Mouse (Mus musculus): ENCODE results near the gene Galnt12. TPM values are rescaled to one million over a fixed set of nuclear protein-coding genes. Genes with fewer than 3 reads are reported as not detected.
"Not testable (repeated sequence)": the region's sequence is repeated elsewhere in the genome, so short reads cannot be mapped to it uniquely, and the experiment has no call there.

The Galnt12 gene
- polyA plus RNA-seq (2017; shearing (Covaris generic)): 1 to 10 TPM; 5.3 to 8.7 TPM

DNA sequence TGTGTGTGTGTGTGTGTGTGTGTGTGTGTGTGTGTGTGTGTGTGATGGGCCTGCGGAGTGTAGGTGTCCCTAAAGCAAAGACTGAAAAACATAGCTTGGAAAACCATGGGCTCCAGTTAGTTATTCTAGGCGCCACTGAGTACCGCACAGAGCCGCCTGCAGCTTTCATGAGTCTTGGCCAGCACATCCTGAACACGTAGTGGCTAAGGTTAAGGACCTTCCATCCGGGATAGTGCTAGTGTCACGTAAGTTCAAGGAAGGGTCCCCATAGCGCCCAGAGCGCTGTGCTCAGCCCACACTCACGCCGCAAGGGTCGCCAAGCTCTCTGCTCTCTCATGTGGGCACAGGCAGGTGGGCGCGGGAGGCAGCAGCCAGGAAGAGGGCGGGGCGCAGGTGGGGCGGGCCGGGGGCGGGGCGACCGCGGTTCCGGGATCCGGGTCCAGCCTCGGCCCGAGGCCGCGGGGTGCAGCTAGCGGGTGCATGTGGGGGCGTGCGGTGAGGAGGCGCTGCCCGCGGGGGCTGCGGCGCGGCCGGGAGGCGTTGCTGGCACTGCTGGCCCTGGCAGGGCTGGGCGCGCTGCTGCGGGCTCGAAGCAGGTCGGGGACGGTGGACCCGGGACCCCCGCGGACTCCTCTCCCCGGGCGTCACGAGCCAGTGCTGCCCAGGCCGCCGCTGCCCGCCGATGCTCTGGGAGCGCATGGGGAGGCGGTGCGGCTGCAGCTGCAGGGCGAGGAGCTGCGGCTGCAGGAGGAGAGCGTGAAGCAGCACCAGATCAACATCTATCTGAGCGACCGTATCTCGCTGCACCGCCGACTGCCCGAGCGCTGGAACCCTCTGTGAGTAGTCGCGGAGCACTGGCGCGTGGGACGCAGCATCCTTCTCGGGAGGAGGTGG lies at the start of gene Galnt12:
Gene Galnt12, plus strand, starts transcription at position 417 of the 894 bp plus-strand sequence.
- ATAC-seq: peak; percentile 74

DNA sequence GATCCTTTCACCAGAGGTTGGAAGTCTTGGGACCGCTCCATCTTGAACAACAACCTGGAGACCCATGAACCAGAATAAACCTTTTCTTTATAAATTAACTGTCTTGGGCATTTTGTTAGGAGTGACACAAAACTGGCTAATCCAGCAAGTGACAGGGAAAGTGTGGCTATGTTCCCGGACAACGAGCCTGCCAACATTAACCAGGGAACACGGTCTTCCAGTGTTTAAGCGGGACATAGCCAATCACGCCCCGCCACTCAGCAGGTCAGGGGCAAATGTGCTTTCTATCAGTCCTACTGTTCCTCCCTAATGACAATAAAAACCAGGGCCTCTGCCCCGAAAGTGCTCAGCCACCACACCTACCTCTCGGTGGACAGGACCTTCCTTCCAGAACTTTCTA lies 47.8 kb upstream of the Galnt12 start:
- no peak for ATAC-seq

DNA sequence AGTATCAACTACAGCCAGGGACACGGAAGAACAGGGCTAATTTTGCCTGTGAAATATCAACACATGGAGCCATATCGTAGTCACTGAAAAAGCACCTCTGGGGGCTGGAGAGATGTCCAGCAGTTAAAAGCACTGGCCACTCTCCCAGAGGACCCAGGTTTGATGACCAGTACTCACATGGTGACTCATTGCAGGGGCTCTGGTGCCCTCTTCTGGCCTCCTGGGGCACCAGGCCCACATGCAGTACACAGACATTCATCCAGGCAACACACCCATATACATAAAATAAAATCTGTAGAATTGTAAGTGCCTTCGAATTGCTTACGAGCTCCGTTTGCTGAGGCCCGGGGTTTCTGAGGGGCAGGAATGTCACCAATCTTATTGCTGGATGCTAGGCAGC lies 44.7 kb upstream of the Galnt12 start:
- no peak for ATAC-seq

DNA sequence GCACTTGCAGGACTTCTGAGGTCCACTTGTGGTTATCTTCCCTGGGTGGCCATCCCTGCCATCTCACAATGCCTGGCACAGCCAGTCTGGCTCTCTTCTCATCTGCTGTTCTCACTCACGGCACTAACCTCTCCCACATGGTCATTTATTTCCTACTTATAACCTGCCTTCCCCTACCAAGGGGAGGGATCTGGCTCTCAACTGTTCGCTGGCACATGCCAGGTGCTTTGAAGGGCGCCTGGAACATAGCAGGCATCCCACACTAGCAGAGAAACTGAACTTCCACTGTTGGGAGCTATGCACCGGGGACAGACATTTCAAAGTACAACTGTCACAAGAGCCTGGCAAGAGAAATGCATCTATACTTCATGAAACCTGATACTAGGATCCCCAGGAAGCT lies 43.9 kb upstream of the Galnt12 start:
- no peak for ATAC-seq

DNA sequence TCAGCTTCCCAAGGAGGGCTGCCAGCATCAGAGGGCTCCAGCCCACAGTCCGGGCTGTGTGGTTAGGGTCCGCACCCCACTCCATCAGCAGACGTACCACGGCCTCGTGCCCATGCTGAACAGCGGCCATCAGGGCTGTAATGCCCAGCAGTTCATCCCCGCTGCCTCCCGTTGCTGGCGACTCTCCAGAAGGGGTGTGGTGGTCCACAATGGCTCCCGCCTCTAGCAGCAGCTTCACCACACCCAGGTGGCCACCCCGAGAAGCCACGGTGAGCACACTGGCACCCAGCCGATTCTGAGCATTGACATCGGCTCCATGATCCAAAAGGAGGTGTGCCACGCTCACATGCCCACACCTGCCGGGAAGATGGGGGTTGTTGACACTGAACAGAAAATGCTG lies 42.5 kb upstream of the Galnt12 start:
- ATAC-seq: no peak

DNA sequence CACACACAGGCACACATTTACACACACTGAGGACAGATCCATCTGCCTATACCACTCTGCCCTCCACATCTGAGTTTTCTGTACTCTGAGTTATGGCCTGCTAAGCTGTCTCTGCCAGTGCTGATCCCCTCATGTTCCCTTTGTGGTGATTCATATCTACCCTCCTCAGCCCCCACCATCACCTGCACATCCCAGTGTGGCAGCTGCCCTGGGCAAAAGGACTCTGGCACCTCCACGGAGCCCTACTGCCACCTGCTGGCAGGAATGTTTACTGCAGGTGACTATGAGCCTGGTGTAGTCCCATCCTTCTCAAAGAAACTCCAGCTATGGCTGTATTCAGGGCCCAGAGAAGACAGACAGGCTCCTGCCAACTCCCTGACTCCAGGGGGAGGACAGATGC lies 41.5 kb upstream of the Galnt12 start:
- ATAC-seq: peak; percentile 32

DNA sequence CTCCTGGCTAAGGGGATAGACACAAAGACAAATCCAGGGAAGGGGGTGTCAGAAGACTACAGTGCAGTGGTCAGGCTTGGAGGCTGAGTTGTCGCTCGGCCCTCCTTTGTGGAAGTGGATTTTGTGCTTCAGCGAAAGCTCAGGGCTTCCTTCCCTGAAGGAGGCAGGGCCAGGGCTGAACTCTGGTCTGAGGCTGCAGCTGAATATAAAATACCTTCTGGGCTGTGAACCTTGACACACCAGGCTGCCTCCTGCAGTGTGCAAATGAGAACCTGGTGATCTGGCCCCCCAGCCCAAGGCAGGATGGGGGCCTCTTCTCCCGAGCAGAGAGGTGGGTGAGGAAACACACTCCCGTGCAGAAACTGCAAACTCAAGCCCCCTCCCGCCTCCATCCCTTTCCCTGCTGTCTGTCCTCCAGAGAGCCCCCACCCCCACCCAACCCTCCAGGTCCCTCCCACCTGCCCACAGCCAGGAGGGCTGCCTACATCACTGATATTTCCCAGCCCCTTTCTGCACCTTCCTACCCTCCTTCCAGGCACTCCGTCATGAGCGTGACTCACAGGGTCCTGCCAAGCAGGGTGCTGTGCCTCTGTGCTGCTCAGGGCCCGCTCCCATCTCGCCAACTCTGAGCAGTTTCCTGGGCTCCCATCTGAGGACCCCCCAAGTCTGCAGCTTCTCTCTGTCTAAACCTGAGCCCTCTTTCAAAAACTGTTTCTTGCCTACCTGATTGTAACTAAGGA lies 40.9 kb upstream of the Galnt12 start:
- no peak for ATAC-seq

DNA sequence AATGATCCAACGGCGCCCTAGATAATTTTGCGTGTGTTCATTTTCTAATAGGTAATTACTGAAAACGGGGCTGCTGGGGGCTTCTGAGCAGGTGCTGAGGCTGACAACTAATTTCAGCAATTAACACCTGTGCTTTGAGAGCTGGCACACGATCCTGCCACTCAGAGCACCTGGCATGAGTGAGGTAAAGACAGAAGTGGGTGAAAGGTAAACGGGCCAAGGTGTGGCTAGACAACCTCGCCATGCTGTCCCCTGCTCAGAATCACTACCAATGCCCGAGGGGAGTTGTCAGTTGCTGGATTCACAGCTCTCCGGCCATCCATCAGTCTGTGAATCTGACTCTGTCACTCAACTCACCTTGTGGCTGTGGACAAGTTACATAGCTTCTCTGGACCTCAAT lies 39.8 kb upstream of the Galnt12 start:
- ATAC-seq: no peak

DNA sequence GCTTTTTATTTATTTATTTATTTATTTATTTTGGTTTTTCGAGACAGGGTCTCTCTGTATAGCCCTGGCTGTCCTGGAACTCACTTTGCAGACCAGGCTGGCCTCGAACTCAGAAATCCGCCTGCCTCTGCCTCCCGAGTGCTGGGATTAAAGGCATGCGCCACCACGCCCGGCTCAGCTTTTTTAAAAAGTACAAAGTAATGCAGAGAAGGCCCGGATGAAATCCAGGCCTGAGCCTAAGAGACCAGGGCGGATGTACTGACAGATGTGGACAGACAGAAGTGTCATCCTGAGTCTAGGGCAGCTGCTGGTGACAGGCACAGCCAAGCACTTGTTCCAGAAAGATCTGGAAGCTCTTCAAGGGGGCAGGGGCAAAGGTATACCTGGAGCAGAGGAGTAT lies 36.5 kb upstream of the Galnt12 start:
- ATAC-seq: not testable (repeated sequence)

DNA sequence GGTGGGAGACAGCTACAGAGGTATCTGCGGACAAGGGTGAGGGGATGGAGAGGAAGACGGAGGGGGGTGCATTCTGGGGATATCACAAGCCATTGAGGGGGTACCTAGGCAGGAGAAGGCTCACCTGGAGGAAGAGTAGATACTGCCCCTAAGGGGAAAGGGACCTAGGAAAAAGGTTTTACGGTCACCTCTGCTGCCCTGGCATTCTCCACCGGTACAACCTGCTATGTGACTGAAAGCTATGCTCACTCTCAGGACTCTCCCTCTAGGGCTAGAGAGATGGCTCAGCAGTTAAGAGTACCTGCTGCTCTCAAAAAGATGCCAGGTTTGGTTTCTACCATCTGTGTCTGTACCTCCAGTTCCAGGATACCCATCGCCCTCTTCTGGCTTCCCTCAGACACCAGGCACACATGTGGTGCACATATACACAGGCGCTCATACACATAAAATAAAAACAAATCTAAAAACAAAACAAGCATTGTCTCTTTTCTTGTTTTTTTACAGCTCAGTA lies 36.1 kb upstream of the Galnt12 start:
- no peak for ATAC-seq

DNA sequence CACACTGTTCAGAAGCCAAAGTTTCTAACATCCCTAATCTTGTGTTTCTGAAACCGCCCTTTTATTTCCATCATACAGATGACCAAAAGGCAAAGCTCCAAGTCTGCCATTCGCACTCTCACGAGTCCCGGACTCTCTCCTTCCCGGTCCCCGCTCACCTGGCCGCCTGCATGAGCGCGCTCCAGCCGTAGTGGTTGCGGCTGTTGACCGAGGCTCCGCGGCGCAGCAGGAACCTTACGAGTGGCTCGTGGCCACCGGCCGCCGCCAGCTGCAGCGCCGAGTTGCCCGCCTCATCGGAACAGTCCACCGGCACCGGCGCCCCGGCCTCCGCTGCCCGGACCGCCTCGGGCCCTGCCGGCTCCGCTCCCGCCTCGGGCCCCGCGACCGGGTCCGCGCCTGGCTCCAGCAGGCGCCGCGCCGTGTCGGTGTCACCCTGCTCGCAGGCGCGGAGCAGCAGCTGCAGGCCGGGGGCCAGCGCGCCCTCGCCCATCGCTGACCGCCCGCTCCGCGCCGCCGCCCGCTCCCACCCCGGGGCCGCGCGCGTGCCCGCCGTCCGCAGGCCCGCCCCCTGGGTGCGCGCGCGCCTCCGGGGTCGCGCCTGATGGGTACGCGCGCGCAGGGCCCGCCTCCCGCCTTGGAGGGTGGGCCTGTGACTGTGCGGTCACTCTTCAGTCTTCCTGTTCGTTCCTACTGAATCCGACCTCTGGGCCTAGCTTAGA lies 34.8 kb upstream of the Galnt12 start, which contains the start of gene Anks6:
Gene Anks6, minus strand, starts transcription at position 637 of the 719 bp plus-strand sequence.
- no peak for ATAC-seq

DNA sequence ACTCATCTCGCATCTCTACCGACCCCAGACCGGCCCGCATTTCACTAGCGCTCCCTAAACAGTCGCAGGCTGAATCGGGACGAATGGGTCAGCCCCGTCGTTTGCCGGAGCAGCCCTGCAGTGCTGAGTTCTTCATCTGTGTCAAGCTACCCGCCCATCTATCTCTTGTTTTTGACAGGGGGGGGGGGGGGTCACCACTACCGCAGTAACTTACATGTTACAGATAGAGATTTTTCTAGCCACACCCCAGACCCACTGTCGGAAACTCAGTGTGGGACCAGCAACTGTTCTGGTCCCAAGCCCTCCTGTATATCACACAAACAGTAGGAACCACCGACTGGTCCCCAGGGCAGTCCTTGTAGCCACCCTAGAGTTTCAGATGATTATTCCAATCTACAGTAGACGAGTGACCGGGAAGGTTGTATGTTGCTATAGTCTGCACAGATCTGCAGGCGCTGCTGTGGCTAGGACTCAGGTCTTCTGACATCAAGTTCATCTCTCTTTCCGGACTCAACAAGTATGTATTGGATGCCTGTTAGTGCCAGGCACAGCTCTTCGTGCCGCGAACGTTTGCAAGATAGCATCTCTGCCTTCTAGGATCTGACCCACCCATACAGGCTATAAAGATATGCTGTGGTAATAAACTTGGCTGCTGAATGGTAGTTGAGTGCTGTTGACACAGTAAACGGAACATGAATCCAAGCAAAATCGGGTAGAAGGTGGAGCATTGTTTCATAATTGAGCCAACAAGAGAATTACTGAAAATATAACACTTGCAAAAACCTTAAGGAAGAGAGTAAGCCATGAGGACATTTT lies 34.0 kb upstream of the Galnt12 start:
- no peak for ATAC-seq

DNA sequence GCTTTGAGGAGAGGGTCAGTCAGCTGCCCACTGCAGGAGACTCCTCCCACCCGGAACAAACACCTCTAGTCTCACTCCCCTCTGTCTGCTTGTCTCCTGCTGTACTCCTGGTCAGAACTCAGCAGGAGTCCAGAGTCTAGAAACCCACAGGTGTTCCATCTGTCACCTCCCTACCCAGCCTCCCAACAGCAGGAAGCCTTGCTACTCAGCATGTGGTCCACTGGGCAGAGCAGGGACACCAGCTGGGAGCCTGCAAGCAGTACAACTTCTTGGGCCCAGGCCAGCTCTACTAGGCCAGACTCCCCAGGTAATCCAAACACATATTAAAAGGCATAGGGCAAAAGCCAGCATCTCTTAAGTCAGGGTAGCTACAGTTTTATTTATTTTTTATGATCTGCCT lies 30.8 kb upstream of the Galnt12 start:
- no peak for ATAC-seq

DNA sequence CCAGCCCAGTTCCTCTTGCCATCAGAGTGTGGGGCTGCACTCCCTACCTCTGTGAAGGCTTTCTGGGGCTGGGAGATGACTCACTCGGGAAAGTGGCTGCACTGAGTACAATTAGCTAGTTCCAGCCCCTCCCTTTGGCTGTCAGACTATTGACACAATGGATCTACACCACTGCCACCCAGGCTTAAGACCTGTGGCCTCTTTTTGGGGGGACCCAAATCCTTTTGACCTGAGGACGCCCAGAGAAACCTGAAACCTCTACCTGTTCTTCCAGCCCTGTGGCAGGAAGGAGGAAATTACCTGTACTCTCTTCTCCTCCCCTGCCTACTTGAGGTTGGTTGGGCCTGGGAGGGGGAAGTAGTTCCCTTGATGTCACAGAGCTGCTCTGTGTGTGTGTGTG lies 16.7 kb upstream of the Galnt12 start:
- no peak for ATAC-seq

DNA sequence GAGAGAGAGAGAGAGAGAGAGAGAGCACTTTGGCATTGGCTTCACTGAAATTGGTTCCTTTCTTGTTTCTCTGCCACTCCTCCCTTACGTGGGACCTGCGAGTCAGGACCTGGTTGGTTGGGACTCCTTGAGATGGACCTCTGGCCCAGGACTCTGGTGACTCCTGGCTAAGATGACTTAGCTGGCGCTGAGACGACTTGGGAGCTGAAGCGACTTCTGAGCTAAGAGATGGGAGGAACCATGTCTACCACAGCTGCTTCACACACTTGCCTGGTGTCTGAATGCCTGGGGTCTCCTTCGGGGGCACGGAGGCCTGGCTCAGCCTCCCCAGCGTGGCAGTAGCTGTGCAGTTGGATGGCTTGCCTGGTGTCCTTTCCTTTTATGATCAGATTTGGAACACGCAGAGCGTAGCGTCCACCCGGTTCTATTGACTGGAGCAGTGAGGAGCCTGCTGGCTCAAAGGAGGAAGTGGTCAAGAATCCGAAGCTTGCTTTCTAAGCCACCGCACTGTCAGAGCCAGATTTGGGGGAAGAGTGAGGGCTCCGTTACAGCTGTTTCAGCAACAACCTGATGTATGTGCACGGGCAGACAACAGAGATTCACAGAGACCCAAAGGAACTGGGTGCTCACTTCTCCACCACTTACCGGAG lies 11.6 kb upstream of the Galnt12 start:
- no peak for ATAC-seq

DNA sequence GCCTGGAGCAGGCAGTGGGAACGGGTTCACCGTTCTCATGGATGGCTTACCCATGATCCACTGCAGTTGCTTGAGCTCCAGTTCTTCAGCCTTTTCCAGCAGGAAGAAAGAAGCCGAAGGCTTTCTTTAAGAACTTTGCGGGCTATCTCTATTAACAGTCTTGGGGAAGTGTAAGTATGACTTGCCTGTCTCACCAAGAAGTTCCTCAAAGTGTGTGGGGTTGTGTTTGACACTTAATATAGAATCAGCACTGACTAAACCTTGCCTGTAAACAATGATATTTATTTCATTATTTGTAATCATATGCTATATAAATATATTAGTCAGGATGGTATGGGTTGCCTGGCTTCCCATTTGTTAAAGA lies 11.1 kb upstream of the Galnt12 start:
- ATAC-seq: no peak

DNA sequence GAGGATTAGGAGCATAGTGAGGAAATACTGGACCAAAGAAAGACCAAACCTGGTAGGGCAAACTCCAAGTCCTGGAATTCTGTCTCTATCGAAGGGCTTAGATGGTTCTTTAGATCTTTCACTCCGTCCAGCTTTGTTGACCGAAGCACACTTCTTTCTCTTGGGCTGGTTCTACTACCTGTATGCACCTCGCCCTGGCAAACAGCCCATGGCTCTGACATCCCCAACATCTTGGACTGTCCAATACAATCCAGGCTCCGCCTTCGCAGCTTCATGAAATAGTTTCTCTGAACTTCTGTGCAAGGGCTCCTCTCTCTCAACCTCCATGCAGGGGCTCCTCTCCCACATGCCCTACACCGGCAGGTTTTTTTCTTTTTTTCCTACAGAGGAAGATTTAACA lies 7.9 kb upstream of the Galnt12 start:
- ATAC-seq: no peak

DNA sequence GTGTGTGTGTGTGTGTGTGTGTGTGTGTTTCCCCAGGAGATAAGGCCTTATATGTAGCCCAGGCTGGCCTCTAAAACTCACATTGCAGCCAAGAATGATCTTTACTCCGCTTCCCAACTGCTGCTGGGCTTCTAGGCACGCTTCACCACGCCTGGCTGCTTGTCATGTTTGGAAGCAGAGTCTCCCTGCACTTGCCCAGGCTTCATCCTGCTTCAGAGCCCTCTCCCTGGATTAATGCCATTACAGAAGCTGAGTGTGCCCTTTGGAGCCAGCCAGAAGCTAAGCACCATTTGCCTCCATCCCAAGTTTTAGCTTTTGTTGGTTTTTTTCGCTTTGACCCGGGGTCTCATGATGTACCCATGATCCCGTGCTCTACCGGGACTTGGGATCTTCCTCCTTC lies 3.0 kb upstream of the Galnt12 start:
- no peak for ATAC-seq

DNA sequence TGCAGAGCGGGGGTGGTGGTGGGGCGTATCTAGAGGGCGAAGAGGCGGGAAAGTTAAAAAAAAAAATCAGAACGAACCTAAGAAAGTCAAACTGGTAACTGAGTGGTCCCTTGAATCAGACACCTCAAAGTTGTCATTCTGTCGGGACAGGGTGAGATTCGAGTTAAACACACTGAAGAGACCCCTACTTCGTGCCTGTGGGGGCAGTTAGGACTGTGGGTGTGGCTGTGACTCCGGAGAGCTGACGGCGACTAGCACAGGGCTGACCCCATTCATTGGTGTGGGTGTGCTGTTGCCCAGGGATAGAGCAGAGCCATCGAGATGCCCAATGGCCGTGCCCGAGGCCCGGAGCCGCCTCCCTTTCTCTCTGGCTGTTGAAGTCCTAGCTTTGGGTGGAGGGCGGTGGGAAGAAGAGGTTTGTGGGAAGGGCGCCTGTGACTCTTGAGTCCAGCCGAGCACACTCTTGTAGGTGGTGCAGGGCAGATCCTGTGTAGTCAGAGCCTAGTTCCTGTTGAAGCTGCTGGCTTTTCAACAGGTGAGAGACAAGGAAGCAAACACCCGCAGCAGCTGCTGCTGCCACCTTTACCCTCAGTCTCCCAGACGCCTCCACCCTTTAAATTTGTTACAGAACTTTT lies 795 bp downstream of the Galnt12 start:
- ATAC-seq: peak; percentile 15

DNA sequence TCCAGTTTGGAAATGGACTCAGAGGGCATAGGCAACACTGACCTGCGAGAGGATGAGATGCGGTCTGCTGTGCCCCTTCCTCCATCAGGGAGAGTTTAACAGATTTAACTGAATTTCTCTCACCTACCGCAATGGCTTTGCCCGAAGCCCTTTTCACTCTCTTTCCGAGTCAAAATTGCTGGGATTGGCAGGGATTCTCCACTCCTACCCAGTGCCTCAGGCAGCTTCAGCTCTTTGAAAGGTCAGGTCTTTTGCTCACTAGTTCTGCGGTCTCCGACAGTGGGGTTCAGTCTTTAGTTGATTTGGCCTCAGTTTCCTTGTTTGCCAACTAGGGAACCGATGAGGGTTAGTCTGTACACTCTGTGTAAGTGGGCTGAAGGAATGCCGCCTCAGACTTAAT lies 1.5 kb downstream of the Galnt12 start:
- no peak for ATAC-seq

DNA sequence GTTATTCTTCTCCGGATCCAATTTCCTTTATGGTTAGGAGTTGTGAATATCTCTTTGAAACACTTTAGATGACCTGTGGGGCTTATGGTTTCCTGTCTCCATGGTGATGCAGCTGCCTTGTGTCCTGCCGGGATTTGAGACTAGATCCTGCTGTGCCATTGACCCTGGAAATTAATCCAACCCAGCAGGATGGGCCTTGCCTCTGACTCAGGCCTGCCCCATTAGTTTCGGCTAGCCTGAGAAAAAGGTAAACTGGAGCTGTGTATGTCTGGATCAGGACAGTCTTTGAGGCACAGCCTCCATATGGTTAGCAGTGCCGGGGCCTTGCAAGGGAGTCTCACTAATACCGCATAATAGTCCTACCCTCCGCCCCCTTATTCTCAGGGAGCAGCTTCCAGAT lies 1.9 kb downstream of the Galnt12 start:
- ATAC-seq: no peak

Data from CD4-positive, CD25-positive, alpha-beta regulatory T cell, adult 4 months (primary cell).